Mouse (Mus musculus) cortical plate, adult 2 months (tissue): ENCODE data around the gene Igf1.

Experiments used
- CTCF ChIP-seq: fragments of 200-500 bp; IDR thresholded peaks from 2 replicates; pipeline ENCODE4 v1.5.1; 2011; ENCODE audit warnings: mild to moderate bottlenecking, control low read depth, low read length; ENCODE audit not compliant: insufficient read depth; ENCODE audit errors: extremely low read depth
- POLR2A ChIP-seq: fragments of 200-500 bp; IDR thresholded peaks from 2 replicates; pipeline ENCODE4 v1.6.1; 2011; ENCODE audit warnings: mild to moderate bottlenecking, low read length, control low read depth; ENCODE audit not compliant: insufficient read depth; ENCODE audit errors: extremely low read depth

DNA sequence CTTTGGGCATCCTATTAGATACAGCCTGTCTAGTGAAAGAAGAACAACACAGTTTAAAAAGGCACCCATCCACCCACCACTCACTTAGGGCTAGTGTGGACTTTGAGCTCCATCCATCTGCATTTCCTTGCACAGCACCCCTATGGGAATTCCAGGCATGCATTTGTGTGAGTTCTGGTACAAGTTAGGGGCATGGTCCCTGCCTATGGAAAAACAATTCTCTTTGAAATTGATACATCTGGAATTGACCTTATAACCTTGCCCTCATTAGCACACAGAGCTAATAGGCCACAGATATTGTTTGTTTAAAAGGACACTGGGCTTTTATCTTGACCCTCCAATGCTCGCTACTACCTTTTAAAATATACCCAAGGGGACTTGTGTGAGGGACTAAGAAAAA is 11.6 kb downstream of the Igf1 start:
- TF ChIP-seq POLR2A: no peak
- no peak for TF ChIP-seq CTCF
